Mouse (Mus musculus): ENCODE results near the gene Tmem247. TPM values are rescaled to one million over a fixed set of nuclear protein-coding genes. Genes with fewer than 3 reads are reported as not detected.

Tmem247 gene
- total and polyA plus RNA-seq, 3 experiments, result not detected

- Histone ChIP-seq H3K9me3 (replicated peaks; ENCODE audit: low read length) (no peaks in the 10 kb centered on the region), H3K9ac (ENCODE audit: insufficient read depth, low read depth) (no peak overlapping the region), H3K79me2 (replicated peaks; ENCODE audit: control insufficient read depth, extremely low read depth, insufficient read depth, poor library complexity, severe bottlenecking) (no peaks in the 10 kb centered on the region), H3K4me2 (ENCODE audit: insufficient read depth, low read depth, poor library complexity, severe bottlenecking) (no peak overlapping the region), H3K4me1 (ENCODE audit: control insufficient read depth in 1 of 2, insufficient read depth in 2 of 2) (no peaks in the 10 kb centered on the region), H3K4me3 (replicated peaks in 1 of 3; ENCODE audit: low read depth in 2 of 3, low read length in 2 of 3, poor library complexity in 1 of 3) (no peak overlapping the region), H3K36me3 (replicated peaks in 1 of 2; ENCODE audit: control insufficient read depth in 1 of 2, insufficient read depth in 1 of 2, low read length in 1 of 2) (no peaks in the 10 kb centered on the region), H3K27ac (ENCODE audit: insufficient read depth, low read depth) (no peak overlapping the region), H3K27me3 (replicated peaks) (no peaks in the 10 kb centered on the region)
- no peak for DNase-seq (ENCODE audit: extremely low read depth)
- TF ChIP-seq MYC (IDR thresholded peaks at IDR 0.05; ENCODE audit: low read depth, low read length), result no peak
- no peak for TF ChIP-seq MAX (IDR thresholded peaks at IDR 0.05; ENCODE audit: low read length)
- TF ChIP-seq HCFC1 (IDR thresholded peaks at IDR 0.05; ENCODE audit: low read depth, low read length), result no peak
- no peak for TF ChIP-seq MAZ (IDR thresholded peaks at IDR 0.05; ENCODE audit: low read depth, low read length)
- TF ChIP-seq E2F4 (IDR thresholded peaks at IDR 0.05; ENCODE audit: insufficient replicate concordance, low read depth, low read length), result no peak
- no peak for TF ChIP-seq NRF1 (IDR thresholded peaks at IDR 0.05; ENCODE audit: low read depth, low read length)
- TF ChIP-seq MEF2A (IDR thresholded peaks at IDR 0.05; ENCODE audit: borderline replicate concordance, low read depth, low read length), result no peak
- no peak for TF ChIP-seq POLR2AphosphoS2 (IDR thresholded peaks at IDR 0.05; ENCODE audit: low read depth, low read length)
- no peak for TF ChIP-seq MXI1 (IDR thresholded peaks at IDR 0.05; ENCODE audit: low read depth, low read length)
- TF ChIP-seq TCF12 (IDR thresholded peaks at IDR 0.05; ENCODE audit: low read depth, low read length), result no peak
- TF ChIP-seq ETS1 (conservative IDR thresholded peaks at IDR 0.05; ENCODE audit: low read depth, low read length), result no peak
- TF ChIP-seq ELF1 (IDR thresholded peaks at IDR 0.05; ENCODE audit: low read depth, low read length), result no peak
- no peak for TF ChIP-seq RAD21 (IDR thresholded peaks at IDR 0.05; ENCODE audit: low read depth, low read length)
- in situ Hi-C loops (cut with MboI; ENCODE audit: low pct_ligation_motif_present, low pct_unique_long_range_greater_than_20kb, low sequenced_read_pairs) (no loop called here), dilution Hi-C loops (cut with MboI; ENCODE audit: extremely low pct_ligation_motif_present, extremely low pct_unique_long_range_greater_than_20kb, low sequenced_read_pairs) (no loop called here)
Measured at GRCm38 (mm10) chr17:86895191-86895590, 22.0 kb upstream of the Tmem247 start.

- H3K4me2 ChIP-seq (ENCODE audit: insufficient read depth, low read depth, poor library complexity, severe bottlenecking), result no peak overlapping the region
- no peak overlapping the region for H3K4me3 ChIP-seq (replicated peaks in 1 of 3; ENCODE audit: low read depth in 2 of 3, low read length in 2 of 3, poor library complexity in 1 of 3)
- H3K27me3 ChIP-seq (replicated peaks), result no peaks in the 10 kb centered on the region
- no peak for TF ChIP-seq IRF4 (IDR thresholded peaks at IDR 0.05; ENCODE audit: low read depth, low read length)
- TF ChIP-seq TCF12 (IDR thresholded peaks at IDR 0.05; ENCODE audit: low read depth, low read length), result no peak
- TF ChIP-seq MAFK (IDR thresholded peaks at IDR 0.05; ENCODE audit: insufficient replicate concordance, low read length), result no peak
- TF ChIP-seq ZNF384 (IDR thresholded peaks at IDR 0.05; ENCODE audit: low read depth, low read length), result no peak
- no peak for TF ChIP-seq UBTF (IDR thresholded peaks at IDR 0.05; ENCODE audit: low read depth, low read length)
- TF ChIP-seq EP300 (IDR thresholded peaks at IDR 0.05; ENCODE audit: low read length), result no peak
- no peak for TF ChIP-seq TBP (conservative IDR thresholded peaks at IDR 0.05; ENCODE audit: low read depth, low read length)
- DNase-seq (ENCODE audit: extremely low read depth), result no peak
- H3K9me3 ChIP-seq (replicated peaks; ENCODE audit: low read length), result no peaks in the 10 kb centered on the region
- no peaks in the 10 kb centered on the region for H3K4me1 ChIP-seq (ENCODE audit: control insufficient read depth in 1 of 2, insufficient read depth in 2 of 2)
- dilution Hi-C loops (cut with MboI; ENCODE audit: extremely low pct_ligation_motif_present, extremely low pct_unique_long_range_greater_than_20kb, low sequenced_read_pairs) (no loop called here), in situ Hi-C loops (cut with MboI; ENCODE audit: low pct_ligation_motif_present, low pct_unique_long_range_greater_than_20kb, low sequenced_read_pairs) (no loop called here)
- H3K27ac ChIP-seq (ENCODE audit: insufficient read depth, low read depth), result no peak overlapping the region
- H3K9ac ChIP-seq (ENCODE audit: insufficient read depth, low read depth), result no peak overlapping the region
- H3K36me3 ChIP-seq (replicated peaks in 1 of 2; ENCODE audit: control insufficient read depth in 1 of 2, insufficient read depth in 1 of 2, low read length in 1 of 2), result no peaks in the 10 kb centered on the region
- H3K79me2 ChIP-seq (replicated peaks; ENCODE audit: control insufficient read depth, extremely low read depth, insufficient read depth, poor library complexity, severe bottlenecking), result no peaks in the 10 kb centered on the region
Measured at GRCm38 (mm10) chr17:86897486-86898165, 19.5 kb upstream of the Tmem247 start.

All from CH12.LX (cell line).